Comparison of ENCODE assay signal across 8 mouse cellular contexts in genomic region chr3:51648037-51648664, GRCm38 (mm10). TPM values are rescaled to one million over a fixed set of nuclear protein-coding genes. Genes with fewer than 3 reads are reported as not detected.
DNase-seq lines count a peak whose midpoint lies in the region; ATAC-seq lines count a peak whose summit lies in the region.

No protein-coding gene starts in this region.

- H3K4me2 ChIP-seq in intestine, embryonic 16.5 days (ENCODE audit: low read depth, low read length) = peak overlapping the region; percentile 35; the same call in 1 of the 2 replicates

- no peak overlapping the region for H3K27ac ChIP-seq in intestine, embryonic 16.5 days (ENCODE audit: low read length)
- H3K27ac ChIP-seq in midbrain, embryonic 10.5 days (replicated peaks) = no peak overlapping the region

- intact Hi-C loops in left cerebral cortex, postnatal 25 days (cut with DNase I) = loop anchor here (1.0 to 5.0 kb wide), 3 partner anchors 65 to 166 kb away; partner anchors contain the start of gene Rab33b

- no peak overlapping the region for H3K4me3 ChIP-seq in intestine, embryonic 16.5 days (ENCODE audit: low read length)
- 0 out of 2 replicates have a peak overlapping the region, but pooled peaks have one; percentile 20 for H3K4me3 ChIP-seq in midbrain, embryonic 10.5 days

- H3K36me3 ChIP-seq in intestine, embryonic 16.5 days (ENCODE audit: control insufficient read depth, insufficient read depth, low read length) = no peaks in the 10 kb centered on the region
- H3K36me3 ChIP-seq in midbrain, embryonic 10.5 days = no peaks in the 10 kb centered on the region

- DNase-seq in adrenal gland, adult 8-10 months = peak; percentile 65
- peak; percentile 76 for DNase-seq in embryo, embryonic 9.5 days (ENCODE audit: extremely low spot score)
- DNase-seq in gonadal fat pad, adult 2 months (ENCODE audit: low read depth) = peak; percentile 56
- peak; percentile 81 to 89 for DNase-seq in left cerebral cortex, postnatal 25 days (ENCODE audit: low spot score in 2 of 2)
- peak; percentile 77 for DNase-seq in midbrain, embryonic 10.5 days (ENCODE audit: low spot score)
- DNase-seq in right cerebral cortex, postnatal 25 days = peak; percentile 76
- peak; percentile 67 to 74 for DNase-seq in urinary bladder, postnatal 4 days (ENCODE audit: low spot score in 2 of 2)

- 38% methylated on average over 15 of the region's 15 CpGs for WGBS in intestine, embryonic 16.5 days
- 38% methylated on average over 15 of the region's 15 CpGs for WGBS in midbrain, embryonic 10.5 days

- peak overlapping the region; percentile 32; the same call in 1 of the 2 replicates for H3K9ac ChIP-seq in intestine, embryonic 16.5 days (ENCODE audit: low read depth, low read length)

- no peaks in the 10 kb centered on the region for H3K27me3 ChIP-seq in intestine, embryonic 16.5 days (replicated peaks; ENCODE audit: control insufficient read depth, insufficient read depth, low read length)
- H3K27me3 ChIP-seq in midbrain, embryonic 10.5 days (ENCODE audit: low read depth, poor library complexity, severe bottlenecking) = no peaks in the 10 kb centered on the region; the same call in none of the 2 replicates

- peaks cover 20% of the 10 kb centered on the region for H3K4me1 ChIP-seq in intestine, embryonic 16.5 days (ENCODE audit: control insufficient read depth, insufficient read depth, low read length)
- H3K4me1 ChIP-seq in midbrain, embryonic 10.5 days = peaks cover 16% of the 10 kb centered on the region

- no peaks in the 10 kb centered on the region for H3K9me3 ChIP-seq in intestine, embryonic 16.5 days (ENCODE audit: control insufficient read depth, low read length)
- peaks cover 10% of the 10 kb centered on the region; the same call in 1 of the 2 replicates for H3K9me3 ChIP-seq in midbrain, embryonic 10.5 days (replicated peaks)

- peak; percentile 43 for ATAC-seq in intestine, embryonic 16.5 days

RNA-seq across cellular contexts. Expression of gene Mgst2, which starts 12.0 kb away (rescaled TPM):
- total RNA-seq in adrenal gland, adult 8-10 months (2022) = 100 to 1,000 TPM; 209 to 255 (median 219) TPM
- 1.6 and 2.0 TPM in 2 replicates for polyA plus RNA-seq in gonadal fat pad, adult 2 months (2012; rRNA removed)
- 49.8 and 61.7 TPM in 2 replicates for polyA plus RNA-seq in intestine, embryonic 16.5 days (2015; fragmentation: Nextera tagmentation; extraction: Ambion mirVana)
- not detected for total RNA-seq in left cerebral cortex, postnatal 25 days (2021)
- polyA plus RNA-seq in midbrain, embryonic 10.5 days (2016; fragmentation: Nextera tagmentation; extraction: Ambion mirVana) = 0.31 and 0.34 TPM in 2 replicates

Comparison
In these comparisons a context has a peak if more than half of its experiments do, and no peak if none do; other contexts are left out.
1. RNA of gene Mgst2, which starts 12.0 kb away (polyA plus RNA-seq): 49.8 to 61.7 TPM in intestine, embryonic 16.5 days; 1.6 to 2.0 TPM in gonadal fat pad, adult 2 months and 0.31 to 0.34 TPM in midbrain, embryonic 10.5 days; every median in the first group is over 10 times any median in the second.
2. Peak in every context shown above with its lines, with median percentiles within 50 percentile points of each other: DNase-seq.